Mouse (Mus musculus) liver, postnatal 0 days (tissue): ENCODE measurements at regions not wholly inside any gene's neighbourhood (a gene's known extent, or its start where the extent isn't known, plus 50 kb on each side); places are given as distances from the start of the nearest gene placed in this dataset.

ENCODE experiments used
- ATAC-seq: fragments of 200-750 bp; cut with Nextera tagmentation; 2 replicates; pipeline ENCODE4 v1.8.0; 2017; ENCODE audit warnings: mild to moderate bottlenecking, moderate library complexity
- DNase-seq: peaks from one replicate; pipeline ENCODE4 v3.0.0-alpha.2; 2016
- H3K27ac ChIP-seq: fragments of 300-500 bp; sonication (generic); 2 replicates; pipeline ENCODE4 v1.5.1; 2014; ENCODE audit warnings: antibody characterized with exemption, moderate library complexity, mild to moderate bottlenecking, low read depth
- H3K27me3 ChIP-seq: fragments of 300-500 bp; sonication (generic); 2 replicates; pipeline ENCODE4 v1.6.1; 2014; ENCODE audit warnings: low read length, control low read depth, mixed read lengths; ENCODE audit not compliant: insufficient read depth
- H3K36me3 ChIP-seq: fragments of 300-500 bp; sonication (generic); replicated peaks from 2 replicates; pipeline ENCODE4 v1.6.1; 2014; ENCODE audit warnings: mild to moderate bottlenecking, control low read depth, low read length, moderate library complexity, mixed read lengths; ENCODE audit not compliant: insufficient read depth
- H3K4me1 ChIP-seq: fragments of 300-500 bp; sonication (generic); 2 replicates; pipeline ENCODE4 v1.6.1; 2014; ENCODE audit warnings: antibody characterized with exemption, mild to moderate bottlenecking, control low read depth; ENCODE audit not compliant: insufficient read depth
- H3K4me2 ChIP-seq: fragments of 300-500 bp; sonication (generic); 2 replicates; pipeline ENCODE4 v1.6.1; 2014; ENCODE audit warnings: low read depth, mild to moderate bottlenecking, low read length, moderate library complexity, mixed read lengths
- H3K4me3 ChIP-seq: fragments of 300-500 bp; sonication (generic); 2 replicates; pipeline ENCODE4 v1.5.1; 2014; ENCODE audit warnings: low read depth, low read length
- H3K9ac ChIP-seq: fragments of 300-500 bp; sonication (generic); replicated peaks from 2 replicates; pipeline ENCODE4 v1.6.1; 2014; ENCODE audit warnings: mild to moderate bottlenecking, moderate library complexity
- H3K9me3 ChIP-seq: fragments of 300-500 bp; sonication (generic); 2 replicates; pipeline ENCODE4 v1.6.1; 2016; ENCODE audit warnings: mild to moderate bottlenecking, control low read depth, low read length, mixed read lengths
- CTCF ChIP-seq: sonication (generic); IDR thresholded peaks from 2 replicates; pipeline ENCODE4 v1.5.1; 2016; ENCODE audit warnings: antibody characterized with exemption, low read depth
- EP300 ChIP-seq: IDR thresholded peaks from 2 replicates; pipeline ENCODE4 v1.6.1; 2016; ENCODE audit warnings: antibody characterized with exemption, low read depth, mild to moderate bottlenecking
- WGBS: fragments of 180-500 bp; shearing (Covaris S2); extraction: QIAGEN DNeasy Blood & Tissue Kit; methylation state at CpG from one replicate; pipeline ENCODE4 v1.1.7; 2014; ENCODE audit not compliant: insufficient replicate concordance; 5-methylcytosine and 5-hydroxymethylcytosine counted together

GRCm38 (mm10) chr9:98791709-98792108 lies 50.6 kb upstream of the Prr23a1 start:
- no peak for ATAC-seq
- no peak for TF ChIP-seq EP300
- TF ChIP-seq CTCF, result no peak
- no peaks in the 10 kb centered on the region for H3K9me3 ChIP-seq
- H3K4me1 ChIP-seq, result no peaks in the 10 kb centered on the region
- H3K36me3 ChIP-seq, result no peaks in the 10 kb centered on the region
- 59% methylated on average over 4 of the region's 4 CpGs for WGBS
- no peak overlapping the region for H3K27ac ChIP-seq
- DNase-seq, result no peak
- H3K4me3 ChIP-seq, result no peak overlapping the region
- H3K4me2 ChIP-seq, result no peak overlapping the region
- H3K27me3 ChIP-seq, result no peaks in the 10 kb centered on the region
- no peak overlapping the region for H3K9ac ChIP-seq

- no peak for TF ChIP-seq EP300
- TF ChIP-seq CTCF, result no peak
- H3K27me3 ChIP-seq, result no peaks in the 10 kb centered on the region
Measured at GRCm38 (mm10) chr9:98773651-98774185, 68.6 kb upstream of the Prr23a1 start.

GRCm38 (mm10) chr9:98773212-98773611 lies 69.1 kb upstream of the Prr23a1 start:
- Histone ChIP-seq H3K9ac (no peak overlapping the region), H3K36me3 (no peaks in the 10 kb centered on the region), H3K4me1 (no peaks in the 10 kb centered on the region), H3K27ac (no peak overlapping the region), H3K4me2 (no peak overlapping the region), H3K9me3 (no peaks in the 10 kb centered on the region), H3K27me3 (no peaks in the 10 kb centered on the region), H3K4me3 (no peak overlapping the region)
- ATAC-seq (no peak), DNase-seq (no peak)
- WGBS, result 80% methylated on average over 11 of the region's 11 CpGs
- TF ChIP-seq EP300, result no peak
- no peak for TF ChIP-seq CTCF

More at GRCm38 (mm10) chr9:98773651-98774185, 68.6 kb upstream of the Prr23a1 start:
- ATAC-seq (no peak), DNase-seq (no peak)
- Histone ChIP-seq H3K4me2 (no peak overlapping the region), H3K4me3 (no peak overlapping the region), H3K9ac (no peak overlapping the region), H3K9me3 (no peaks in the 10 kb centered on the region), H3K27ac (no peak overlapping the region), H3K36me3 (no peaks in the 10 kb centered on the region), H3K4me1 (no peaks in the 10 kb centered on the region)
- 61% methylated on average over 5 of the region's 5 CpGs for WGBS

GRCm38 (mm10) chr9:98754764-98755163 lies 87.5 kb upstream of the Prr23a1 start:
- H3K4me1 ChIP-seq, result no peaks in the 10 kb centered on the region
- H3K36me3 ChIP-seq, result no peaks in the 10 kb centered on the region
- H3K27me3 ChIP-seq, result no peaks in the 10 kb centered on the region
- H3K9ac ChIP-seq, result no peak overlapping the region
- TF ChIP-seq CTCF, result no peak
- WGBS, result 65% methylated on average over 4 of the region's 4 CpGs
- H3K4me2 ChIP-seq, result no peak overlapping the region
- H3K4me3 ChIP-seq, result no peak overlapping the region
- no peak overlapping the region for H3K27ac ChIP-seq
- no peak for ATAC-seq
- DNase-seq, result no peak
- no peaks in the 10 kb centered on the region for H3K9me3 ChIP-seq

- Histone ChIP-seq H3K27me3 (no peaks in the 10 kb centered on the region), H3K9me3 (no peaks in the 10 kb centered on the region), H3K9ac (no peak overlapping the region), H3K4me2 (no peak overlapping the region), H3K36me3 (no peaks in the 10 kb centered on the region), H3K27ac (no peak overlapping the region), H3K4me1 (no peaks in the 10 kb centered on the region), H3K4me3 (no peak overlapping the region)
- 75% methylated on average over 6 of the region's 6 CpGs for WGBS
- DNase-seq (no peak), ATAC-seq (no peak)
- TF ChIP-seq EP300 (no peak), CTCF (no peak)
Measured at GRCm38 (mm10) chr9:98753356-98753953, 88.8 kb upstream of the Prr23a1 start.

DNA sequence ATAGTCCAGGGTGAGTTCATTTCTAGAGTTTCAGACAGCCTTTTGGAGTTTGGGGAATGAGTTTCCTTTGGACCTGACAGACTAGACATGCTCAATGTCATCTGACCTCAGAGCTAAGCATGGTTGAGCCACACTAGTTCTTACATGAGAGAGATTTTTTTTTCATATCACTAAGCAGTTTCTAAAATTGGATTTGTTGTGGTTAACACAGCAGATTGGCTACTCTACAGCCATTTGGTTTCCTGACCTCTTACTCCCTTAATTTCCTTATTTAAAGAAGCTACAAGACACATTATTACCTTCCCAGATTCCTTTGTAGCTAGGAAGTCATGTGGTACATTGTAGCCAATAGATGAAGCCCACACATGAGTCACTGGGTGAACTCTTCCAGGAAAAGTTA lies 98.5 kb upstream of the Prr23a1 start:
- Histone ChIP-seq H3K4me2 (no peak overlapping the region), H3K4me3 (no peak overlapping the region), H3K27me3 (no peaks in the 10 kb centered on the region), H3K9ac (no peak overlapping the region), H3K27ac (no peak overlapping the region), H3K36me3 (no peaks in the 10 kb centered on the region), H3K9me3 (no peaks in the 10 kb centered on the region), H3K4me1 (no peaks in the 10 kb centered on the region)
- TF ChIP-seq CTCF (no peak), EP300 (no peak)
- DNase-seq (no peak), ATAC-seq (no peak)

GRCm38 (mm10) chr9:98727276-98727860 lies 114.9 kb upstream of the Prr23a1 start:
- Histone ChIP-seq H3K4me1 (no peaks in the 10 kb centered on the region), H3K4me2 (no peak overlapping the region), H3K27me3 (no peaks in the 10 kb centered on the region), H3K9ac (no peak overlapping the region), H3K9me3 (no peaks in the 10 kb centered on the region), H3K4me3 (no peak overlapping the region), H3K27ac (no peak overlapping the region), H3K36me3 (no peaks in the 10 kb centered on the region)
- WGBS, result 58% methylated on average over 5 of the region's 5 CpGs
- ATAC-seq (no peak), DNase-seq (no peak)
- no peak for TF ChIP-seq EP300
- TF ChIP-seq CTCF, result no peak
